Mouse (Mus musculus) neural tube, embryonic 11.5 days (tissue): Measurements from ENCODE around the gene Wfdc13. TPM values are rescaled to one million over a fixed set of nuclear protein-coding genes. Genes with fewer than 3 reads are reported as not detected.
A peak's percentile ranks its signal among the peaks of the same experiment; 100 is the strongest.
"Not testable (repeated sequence)": the region's sequence is repeated elsewhere in the genome, so short reads cannot be mapped to it uniquely, and the experiment has no call there.

Experiments used
- ATAC-seq: fragments of 200-750 bp; cut with Nextera tagmentation; 2 replicates; pipeline ENCODE4 v1.8.0; 2017; ENCODE audit warnings: moderate number of reproducible peaks, mild to moderate bottlenecking, moderate TSS enrichment, moderate library complexity; ENCODE audit not compliant: insufficient read depth, low FRiP score, low TSS enrichment
- DNase-seq: peaks from one replicate; pipeline ENCODE4 v3.0.0-alpha.2; 2015; ENCODE audit warnings: low spot score
- H3K27ac ChIP-seq: fragments of 300-500 bp; sonication (generic); 2 replicates; pipeline ENCODE4 v1.5.1; 2014; ENCODE audit warnings: low read depth, mild to moderate bottlenecking, low read length
- H3K27me3 ChIP-seq: fragments of 300-500 bp; sonication (generic); 2 replicates; pipeline ENCODE4 v1.6.1; 2014; ENCODE audit warnings: mild to moderate bottlenecking, low read length, mixed read lengths; ENCODE audit not compliant: control insufficient read depth, insufficient read depth
- H3K36me3 ChIP-seq: fragments of 300-500 bp; sonication (generic); 2 replicates; pipeline ENCODE4 v1.6.1; 2014; ENCODE audit warnings: mild to moderate bottlenecking, low read length, moderate library complexity, mixed read lengths; ENCODE audit not compliant: control insufficient read depth, insufficient read depth
- H3K4me1 ChIP-seq: fragments of 300-500 bp; sonication (generic); 2 replicates; pipeline ENCODE4 v1.6.1; 2014; ENCODE audit warnings: low read length, mixed read lengths; ENCODE audit not compliant: control insufficient read depth, insufficient read depth
- H3K4me2 ChIP-seq: fragments of 300-500 bp; sonication (generic); 2 replicates; pipeline ENCODE4 v1.6.1; 2014; ENCODE audit warnings: low read depth, mild to moderate bottlenecking, moderate library complexity
- H3K4me3 ChIP-seq: fragments of 300-500 bp; sonication (generic); 2 replicates; pipeline ENCODE4 v1.5.1; 2014; ENCODE audit warnings: low read depth, low read length
- H3K9ac ChIP-seq: fragments of 300-500 bp; sonication (generic); 2 replicates; pipeline ENCODE4 v1.6.1; 2014; ENCODE audit warnings: mild to moderate bottlenecking, low read length
- H3K9me3 ChIP-seq: fragments of 300-500 bp; sonication (generic); 2 replicates; pipeline ENCODE4 v1.6.1; 2016; ENCODE audit warnings: low read length; ENCODE audit not compliant: control insufficient read depth
- WGBS: fragments of 180-500 bp; shearing (Covaris S2); extraction: QIAGEN DNeasy Blood & Tissue Kit; methylation state at CpG from one replicate; pipeline ENCODE4 v1.1.7; 2014; 5-methylcytosine and 5-hydroxymethylcytosine counted together
- polyA plus RNA-seq: library from polyadenylated mRNA; unstranded; fragments of >200 nt; fragmentation: Nextera tagmentation; extraction: Ambion mirVana; gene quantifications from 2 replicates; pipeline ENCODE4 v1.2.1, GENCODE M21; 2014

Wfdc13 gene
- polyA plus RNA-seq, 1 experiment from 2014 or later = not detected

DNA sequence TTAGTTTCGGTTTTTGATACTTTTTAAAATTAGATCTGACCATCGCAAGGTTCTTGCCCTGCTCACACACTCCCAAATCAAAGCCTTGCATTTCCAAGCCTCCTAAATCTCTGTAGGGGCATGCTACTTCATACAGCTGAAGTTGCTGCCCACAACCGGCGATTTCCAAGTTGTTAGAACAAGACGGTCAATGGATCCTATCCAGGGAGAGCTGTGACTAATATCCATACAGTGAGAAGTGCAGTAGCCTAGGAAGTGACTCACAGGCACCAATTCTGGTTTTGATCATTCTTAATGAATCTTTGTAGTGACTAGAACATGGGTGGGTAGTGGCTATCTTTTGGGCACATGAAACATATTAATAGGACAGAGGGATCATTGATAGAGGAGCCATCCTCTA lies 16.9 kb downstream of the Wfdc13 start:
- Histone ChIP-seq H3K4me3 (no peak overlapping the region), H3K9me3 (no peaks in the 10 kb centered on the region), H3K36me3 (no peaks in the 10 kb centered on the region), H3K4me1 (no peaks in the 10 kb centered on the region), H3K27ac (no peak overlapping the region), H3K27me3 (no peaks in the 10 kb centered on the region), H3K9ac (no peak overlapping the region), H3K4me2 (no peak overlapping the region)
- no peak for DNase-seq
- no peak for ATAC-seq
- 90% methylated on average over 5 of the region's 5 CpGs for WGBS

DNA sequence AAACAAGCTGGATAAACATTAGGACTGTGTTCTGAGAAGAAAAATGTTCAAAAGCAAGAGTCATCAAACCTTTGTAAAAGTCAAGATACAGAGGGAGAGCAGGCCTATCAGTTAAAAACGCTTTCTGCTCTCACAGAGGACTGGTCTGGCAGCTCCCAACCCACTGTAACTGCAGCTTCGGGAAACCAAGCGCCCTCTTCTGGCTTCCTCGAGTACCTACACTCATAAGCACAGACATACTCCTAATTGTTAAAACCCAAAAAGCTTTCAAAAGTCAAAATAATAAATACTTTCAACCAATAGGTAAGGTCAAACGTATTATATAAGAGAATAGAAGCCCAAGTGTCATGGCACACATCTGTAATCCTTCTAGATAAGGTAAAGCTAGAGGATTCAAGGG lies 19.3 kb downstream of the Wfdc13 start:
- no peaks in the 10 kb centered on the region for H3K9me3 ChIP-seq
- ATAC-seq = no peak
- H3K4me1 ChIP-seq = no peaks in the 10 kb centered on the region
- no peak for DNase-seq
- H3K9ac ChIP-seq = no peak overlapping the region
- no peak overlapping the region for H3K4me2 ChIP-seq
- no peaks in the 10 kb centered on the region for H3K27me3 ChIP-seq
- no peak overlapping the region for H3K4me3 ChIP-seq
- H3K27ac ChIP-seq = no peak overlapping the region
- 81% methylated on average over 5 of the region's 5 CpGs for WGBS
- H3K36me3 ChIP-seq = no peaks in the 10 kb centered on the region

DNA sequence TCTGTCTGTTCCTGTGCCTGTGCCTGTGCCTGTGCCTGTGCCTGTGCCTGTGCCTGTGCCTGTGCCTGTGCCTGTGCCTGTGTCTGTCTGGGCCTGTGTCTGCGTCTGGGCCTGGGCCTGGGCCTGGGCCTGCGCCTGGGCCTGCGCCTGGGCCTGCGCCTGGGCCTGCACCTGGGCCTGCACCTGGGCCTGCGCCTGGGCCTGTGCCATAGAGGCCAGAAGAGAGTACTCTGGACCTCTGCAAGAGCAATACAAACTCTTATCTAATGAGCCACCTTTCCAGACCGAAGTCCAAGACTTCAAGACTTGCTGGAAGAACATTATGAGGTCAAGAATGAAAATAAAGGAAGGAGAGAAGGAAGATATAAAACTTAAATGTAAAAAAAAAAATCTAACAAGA lies 20.4 kb downstream of the Wfdc13 start:
- no peak for DNase-seq
- H3K9ac ChIP-seq = no peak overlapping the region
- no peaks in the 10 kb centered on the region for H3K27me3 ChIP-seq
- WGBS = 90% methylated on average over 6 of the region's 6 CpGs
- no peak overlapping the region for H3K27ac ChIP-seq
- no peaks in the 10 kb centered on the region for H3K36me3 ChIP-seq
- H3K9me3 ChIP-seq = no peaks in the 10 kb centered on the region
- no peak overlapping the region for H3K4me3 ChIP-seq
- H3K4me1 ChIP-seq = no peaks in the 10 kb centered on the region
- H3K4me2 ChIP-seq = no peak overlapping the region
- no peak for ATAC-seq

DNA sequence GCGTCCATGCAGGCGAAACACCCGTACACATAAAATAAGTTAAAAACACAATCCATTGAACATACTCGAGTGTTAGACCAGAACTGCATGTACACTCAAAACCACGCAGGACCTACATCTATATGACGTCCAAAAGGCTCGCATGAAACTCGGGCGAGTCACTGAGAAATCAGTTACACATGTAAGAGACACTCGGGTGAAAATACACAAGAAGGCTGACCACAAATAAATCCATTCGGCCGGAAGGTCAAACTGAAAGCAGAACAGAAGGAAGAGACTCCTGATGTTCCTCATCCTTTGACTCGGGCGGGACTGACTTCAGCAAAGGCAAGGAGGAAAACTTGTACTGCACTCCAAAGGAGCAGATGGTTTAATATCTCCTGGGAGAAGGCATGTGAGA lies 21.1 kb downstream of the Wfdc13 start:
- H3K27me3 ChIP-seq = no peaks in the 10 kb centered on the region
- no peak overlapping the region for H3K27ac ChIP-seq
- ATAC-seq (no peak), DNase-seq (no peak)
- H3K4me3 ChIP-seq = no peak overlapping the region
- H3K4me2 ChIP-seq = no peak overlapping the region
- 92% methylated on average over 14 of the region's 14 CpGs for WGBS
- no peaks in the 10 kb centered on the region for H3K4me1 ChIP-seq
- no peak overlapping the region for H3K9ac ChIP-seq
- no peaks in the 10 kb centered on the region for H3K9me3 ChIP-seq
- H3K36me3 ChIP-seq = no peaks in the 10 kb centered on the region

DNA sequence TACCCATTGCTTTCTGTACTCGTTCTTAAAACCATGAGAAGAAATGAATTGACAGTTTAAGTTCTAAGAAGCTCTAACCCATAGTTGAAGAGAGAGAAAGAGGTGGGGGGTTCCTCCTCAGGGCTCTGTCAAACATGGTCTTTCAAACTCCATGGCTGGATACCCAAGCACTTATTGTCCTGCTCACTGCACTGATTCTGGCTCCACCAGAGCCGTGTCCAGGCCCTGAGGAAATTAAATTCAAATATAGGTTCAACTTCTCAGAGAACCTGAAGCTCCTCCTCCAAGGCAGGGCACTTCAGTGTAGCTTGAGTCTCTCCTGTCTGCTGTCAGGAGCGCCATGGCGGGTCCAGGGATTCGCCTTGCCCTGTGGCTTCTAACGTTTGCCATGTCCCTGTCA lies 30.1 kb downstream of the Wfdc13 start, which contains the start of gene Spint5:
TSS of gene Spint5 (plus strand) at position 301 of the 400 bp plus-strand sequence.
- Histone ChIP-seq H3K9ac (no peak within 1 kb of the TSS), H3K27me3 (no peaks in the 10 kb centered on the region), H3K4me2 (no peak within 1 kb of the TSS), H3K27ac (no peak within 1 kb of the TSS), H3K36me3 (no peaks in the 10 kb centered on the region), H3K4me3 (no peak within 1 kb of the TSS), H3K4me1 (no peaks in the 10 kb centered on the region), H3K9me3 (no peaks in the 10 kb centered on the region)
- no peak for ATAC-seq
- no peak for DNase-seq
- WGBS = 83% methylated on average over 6 of the region's 6 CpGs

DNA sequence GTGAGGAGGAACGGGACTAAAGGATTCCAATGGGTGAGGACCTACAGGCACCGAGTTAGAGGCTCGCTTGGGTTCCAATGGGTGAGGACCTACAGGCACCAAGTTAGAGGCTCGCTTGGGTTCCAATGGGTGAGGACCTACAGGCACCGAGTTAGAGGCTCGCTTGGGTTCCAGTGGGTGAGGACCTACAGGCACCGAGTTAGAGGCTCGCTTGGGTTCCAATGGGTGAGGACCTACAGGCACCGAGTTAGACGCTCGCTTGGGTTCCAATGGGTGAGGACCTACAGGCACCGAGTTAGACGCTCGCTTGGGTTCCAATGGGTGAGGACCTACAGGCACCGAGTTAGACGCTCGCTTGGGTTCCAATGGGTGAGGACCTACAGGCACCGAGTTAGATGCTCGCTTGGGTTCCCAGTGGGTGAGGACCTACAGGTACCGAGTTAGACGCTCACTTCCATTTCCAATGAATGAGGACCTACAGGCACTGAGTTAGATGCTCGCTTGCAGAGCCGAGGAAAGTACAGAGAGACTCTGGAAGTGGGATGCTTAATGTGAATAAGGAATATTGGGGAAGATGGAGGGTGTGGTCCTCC lies 31.4 kb downstream of the Wfdc13 start:
- H3K9me3 ChIP-seq, H3K4me3 ChIP-seq, H3K27me3 ChIP-seq, DNase-seq, H3K4me1 ChIP-seq, ATAC-seq, H3K27ac ChIP-seq, H3K4me2 ChIP-seq, H3K9ac ChIP-seq, H3K36me3 ChIP-seq: not testable (repeated sequence)
- WGBS = 91% methylated on average over 20 of the region's 23 CpGs

DNA sequence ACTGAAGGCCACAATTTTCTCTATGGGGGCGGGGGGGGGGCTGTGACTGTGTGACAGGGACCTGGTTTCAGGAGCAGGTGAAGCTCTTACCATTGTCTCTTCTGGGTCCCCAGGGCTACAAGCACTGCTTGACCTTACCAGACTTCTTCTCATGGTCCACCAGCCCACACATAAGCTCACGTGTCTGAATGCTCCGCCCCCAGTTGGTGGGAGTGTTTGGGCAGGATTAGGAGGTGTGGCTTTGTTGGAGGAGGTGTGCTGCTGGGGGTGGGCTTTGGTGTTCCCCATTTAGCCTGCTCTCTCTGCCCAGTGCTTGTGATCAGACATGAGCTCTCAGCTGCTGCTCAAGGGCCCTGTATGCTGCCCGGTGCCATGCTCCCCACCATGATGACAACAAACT lies 38.4 kb downstream of the Wfdc13 start:
- Histone ChIP-seq H3K27ac (no peak overlapping the region), H3K4me3 (no peak overlapping the region), H3K9ac (no peak overlapping the region), H3K36me3 (no peaks in the 10 kb centered on the region), H3K4me1 (no peaks in the 10 kb centered on the region), H3K27me3 (no peaks in the 10 kb centered on the region), H3K4me2 (no peak overlapping the region), H3K9me3 (no peaks in the 10 kb centered on the region)
- DNase-seq (no peak), ATAC-seq (no peak)
- WGBS = 73% methylated on average over 4 of the region's 4 CpGs

DNA sequence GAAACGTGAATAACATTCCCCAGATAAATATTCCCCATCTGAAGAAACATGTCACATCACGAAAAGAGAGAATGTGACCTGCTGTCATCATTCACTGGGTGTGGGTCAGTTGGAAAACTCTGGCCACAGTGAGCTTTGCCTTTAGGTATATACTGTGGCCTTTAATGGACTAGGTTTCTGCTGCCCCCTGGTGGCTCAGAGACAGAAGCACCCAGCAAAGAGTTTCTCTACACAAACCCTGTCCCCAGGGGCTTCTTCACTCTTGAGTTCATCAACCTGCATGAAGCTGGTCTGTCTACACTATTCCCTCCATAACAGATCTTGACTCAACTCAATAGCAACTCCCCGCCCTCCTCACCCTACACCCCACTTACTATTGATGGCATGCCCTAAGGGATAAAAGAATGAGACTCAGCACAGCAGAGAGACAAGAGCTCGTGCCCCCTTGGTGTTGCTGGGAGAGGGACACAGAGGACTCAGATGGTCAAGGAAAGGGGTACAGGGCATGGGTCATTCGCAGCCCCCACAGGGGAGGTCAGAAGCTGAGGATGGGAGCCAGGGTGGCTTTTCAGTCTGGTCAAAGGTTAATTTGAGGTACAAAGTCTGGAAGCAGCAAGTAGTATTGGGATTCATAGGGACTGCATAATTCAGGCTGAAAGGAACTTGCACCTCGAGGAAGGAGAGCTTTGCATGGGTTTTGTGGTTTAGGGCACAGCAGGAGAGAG lies 41.1 kb downstream of the Wfdc13 start:
- Histone ChIP-seq H3K9ac (no peak overlapping the region), H3K4me1 (no peaks in the 10 kb centered on the region), H3K4me3 (no peak overlapping the region), H3K27ac (no peak overlapping the region), H3K36me3 (no peaks in the 10 kb centered on the region), H3K9me3 (no peaks in the 10 kb centered on the region), H3K4me2 (no peak overlapping the region), H3K27me3 (no peaks in the 10 kb centered on the region)
- WGBS = 23% methylated on average over 6 of the region's 6 CpGs
- ATAC-seq (no peak), DNase-seq (peak; percentile 76)

DNA sequence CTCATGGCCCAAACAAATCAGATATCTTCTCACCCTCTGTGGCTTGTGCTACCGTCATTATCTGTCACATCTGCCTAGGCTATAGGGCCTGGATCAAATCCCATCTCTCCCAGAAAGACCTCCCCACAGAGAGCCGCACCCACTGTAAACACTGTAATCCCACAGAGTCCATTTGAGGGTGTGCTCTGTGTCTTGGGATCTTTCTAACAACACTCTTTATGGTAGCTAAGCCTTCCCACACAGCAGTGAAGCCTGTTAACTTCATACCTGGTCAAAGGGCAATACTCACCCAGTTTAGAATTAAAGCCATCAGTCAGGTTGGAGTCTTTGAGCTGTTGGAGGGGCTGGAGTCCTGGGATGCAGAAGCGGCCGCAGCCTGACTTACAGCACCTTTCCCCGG lies 46.8 kb downstream of the Wfdc13 start:
- no peaks in the 10 kb centered on the region for H3K9me3 ChIP-seq
- no peaks in the 10 kb centered on the region for H3K27me3 ChIP-seq
- DNase-seq (no peak), ATAC-seq (no peak)
- no peak overlapping the region for H3K4me3 ChIP-seq
- H3K9ac ChIP-seq = no peak overlapping the region
- H3K27ac ChIP-seq = no peak overlapping the region
- 75% methylated on average over 5 of the region's 5 CpGs for WGBS
- H3K4me1 ChIP-seq = no peaks in the 10 kb centered on the region
- H3K4me2 ChIP-seq = no peak overlapping the region
- H3K36me3 ChIP-seq = no peaks in the 10 kb centered on the region
